Mouse (Mus musculus): ENCODE data around the gene Peli3. TPM values are rescaled to one million over a fixed set of nuclear protein-coding genes. Genes with fewer than 3 reads are reported as not detected.
"Not testable (repeated sequence)": the region's sequence is repeated elsewhere in the genome, so short reads cannot be mapped to it uniquely, and the experiment has no call there.

Peli3 gene
- polyA plus RNA-seq, 1 experiment from 2014 or later, result 2.2 TPM

DNA sequence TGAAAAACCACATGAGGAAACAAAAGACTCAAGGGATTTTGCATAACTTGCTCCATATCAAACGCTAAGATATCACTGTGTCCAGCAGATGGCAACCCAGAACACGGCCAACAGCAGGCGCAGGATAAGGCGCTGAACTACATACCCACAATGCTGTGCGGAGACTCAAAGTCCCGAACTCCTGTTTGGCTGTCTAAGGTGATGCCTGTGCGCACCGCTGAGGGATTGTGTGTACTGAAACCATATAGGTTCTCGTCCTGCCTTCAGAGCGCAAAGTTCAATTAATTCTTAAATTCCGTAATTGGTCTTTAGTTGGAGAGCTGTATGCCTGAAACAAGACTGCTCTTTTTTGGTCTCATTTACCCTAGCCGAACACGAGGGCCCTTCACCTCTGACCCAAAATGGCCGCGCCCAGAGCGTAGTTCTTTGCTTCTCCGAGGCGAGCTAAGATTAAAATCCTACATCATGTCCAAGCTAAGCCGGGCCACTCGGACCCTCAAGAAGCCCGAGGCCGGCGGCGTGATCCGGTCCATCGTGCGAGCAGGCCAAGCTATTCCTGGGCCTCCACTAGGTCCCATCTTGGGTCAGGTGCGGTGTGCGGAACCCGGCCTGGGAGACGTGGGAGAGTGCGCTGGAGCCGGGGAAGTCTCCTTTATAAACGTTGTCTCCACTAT is 19.1 kb upstream of the Peli3 start, which contains the start of gene Mrpl11:
Gene Mrpl11, plus strand, starts transcription at position 220 of the 674 bp plus-strand sequence.
- no peaks in the 10 kb centered on the region for H3K9me3 ChIP-seq (ENCODE audit: control insufficient read depth, low read length)
- H3K4me1 ChIP-seq (replicated peaks; ENCODE audit: control insufficient read depth, insufficient read depth, low read length), result peaks cover 5% of the 10 kb centered on the region; the same call in 1 of the 2 replicates
- no peaks in the 10 kb centered on the region for H3K27me3 ChIP-seq (replicated peaks; ENCODE audit: control insufficient read depth, insufficient read depth, low read length)
- peak within 1 kb of the TSS; percentile 67 for H3K9ac ChIP-seq (ENCODE audit: low read length)
- peak within 1 kb of the TSS; percentile 72 for H3K27ac ChIP-seq (ENCODE audit: low read depth)
- ATAC-seq (replicated peaks; ENCODE audit: low FRiP score, low TSS enrichment, low read depth), result peak; percentile 97
- DNase-seq (ENCODE audit: low spot score), result peak; percentile 94
- H3K4me2 ChIP-seq (ENCODE audit: low read length), result peak within 1 kb of the TSS; percentile 74
- H3K4me3 ChIP-seq (ENCODE audit: low read depth, low read length), result peak within 1 kb of the TSS; percentile 82
- peaks cover 26% of the 10 kb centered on the region for H3K36me3 ChIP-seq (ENCODE audit: control insufficient read depth, insufficient read depth, low read length)
- under 1% methylated on average over 34 of the region's 34 CpGs for WGBS

DNA sequence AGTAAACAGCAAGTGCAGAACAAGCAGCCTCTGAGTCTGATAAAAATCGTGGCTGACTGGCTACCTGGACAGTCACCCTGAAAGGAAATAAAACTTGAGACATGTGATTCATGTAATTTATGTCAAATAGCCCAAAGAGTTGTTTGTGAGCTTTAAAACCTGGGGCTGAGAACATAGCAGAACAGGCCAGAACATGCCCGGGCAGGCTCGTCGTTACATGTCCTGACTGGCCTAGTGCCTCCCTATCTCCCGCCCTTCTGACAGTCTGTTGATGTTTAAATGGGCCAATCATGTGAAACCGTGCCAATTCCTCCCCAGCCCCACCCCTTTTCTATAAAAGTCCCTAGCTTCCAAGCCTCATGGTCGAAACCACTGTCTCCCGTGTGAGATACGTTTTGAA is 5.7 kb upstream of the Peli3 start:
- not testable (repeated sequence) for H3K4me2 ChIP-seq (ENCODE audit: low read length); H3K36me3 ChIP-seq (ENCODE audit: control insufficient read depth, insufficient read depth, low read length); H3K27ac ChIP-seq (ENCODE audit: low read depth); H3K9me3 ChIP-seq (ENCODE audit: control insufficient read depth, low read length); H3K27me3 ChIP-seq (replicated peaks; ENCODE audit: control insufficient read depth, insufficient read depth, low read length); H3K9ac ChIP-seq (ENCODE audit: low read length); DNase-seq (ENCODE audit: low spot score); H3K4me1 ChIP-seq (replicated peaks; ENCODE audit: control insufficient read depth, insufficient read depth, low read length); H3K4me3 ChIP-seq (ENCODE audit: low read depth, low read length); ATAC-seq (replicated peaks; ENCODE audit: low FRiP score, low TSS enrichment, low read depth)
- 76% methylated on average over 9 of the region's 9 CpGs for WGBS

DNA sequence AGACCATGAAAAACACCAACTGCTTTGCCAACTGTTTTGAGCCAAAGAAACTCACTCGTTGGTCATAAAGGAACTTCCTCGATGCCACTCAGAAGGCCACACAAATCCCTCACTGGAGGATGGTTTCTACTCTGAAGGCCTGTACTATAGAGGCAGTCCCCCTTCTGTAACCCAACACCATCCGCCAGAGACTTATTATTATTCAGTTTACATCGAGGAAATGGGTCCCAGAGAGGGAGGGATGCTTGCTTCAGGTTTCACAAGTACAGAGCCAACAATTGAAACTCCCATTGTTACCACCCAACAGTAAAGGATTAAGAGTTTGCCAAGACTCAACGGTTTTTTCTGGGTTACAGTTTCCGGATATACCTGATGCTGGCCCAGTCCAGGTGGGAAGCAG is 2.6 kb upstream of the Peli3 start:
- ATAC-seq (replicated peaks; ENCODE audit: low FRiP score, low TSS enrichment, low read depth) (no peak), DNase-seq (ENCODE audit: low spot score) (no peak)
- Histone ChIP-seq H3K9me3 (ENCODE audit: control insufficient read depth, low read length) (no peaks in the 10 kb centered on the region), H3K27ac (ENCODE audit: low read depth) (no peak overlapping the region), H3K4me1 (replicated peaks; ENCODE audit: control insufficient read depth, insufficient read depth, low read length) (peaks cover 9% of the 10 kb centered on the region), H3K4me2 (ENCODE audit: low read length) (no peak overlapping the region), H3K27me3 (replicated peaks; ENCODE audit: control insufficient read depth, insufficient read depth, low read length) (no peaks in the 10 kb centered on the region), H3K36me3 (ENCODE audit: control insufficient read depth, insufficient read depth, low read length) (no peaks in the 10 kb centered on the region), H3K9ac (ENCODE audit: low read length) (no peak overlapping the region), H3K4me3 (ENCODE audit: low read depth, low read length) (no peak overlapping the region)
- 50% methylated on average over 6 of the region's 6 CpGs for WGBS

DNA sequence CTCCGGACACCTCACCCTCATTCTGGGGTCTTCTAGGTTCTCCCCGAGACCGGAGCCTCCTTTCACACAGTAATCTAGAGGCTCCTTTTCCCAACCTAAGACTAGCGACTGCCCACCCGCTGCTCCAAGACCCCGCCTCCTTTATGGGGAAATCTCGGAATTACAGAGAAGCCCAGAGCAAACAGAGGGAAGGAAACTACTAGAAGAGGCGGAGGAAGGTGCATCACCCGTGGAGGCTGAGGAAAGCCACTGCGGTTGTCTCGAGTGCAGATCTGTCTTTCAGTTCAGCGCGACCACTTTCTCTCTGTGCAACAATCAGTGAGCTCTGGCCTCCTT is 294 bp upstream of the Peli3 start:
- Histone ChIP-seq H3K4me1 (replicated peaks; ENCODE audit: control insufficient read depth, insufficient read depth, low read length) (peaks cover 9% of the 10 kb centered on the region), H3K9me3 (ENCODE audit: control insufficient read depth, low read length) (no peaks in the 10 kb centered on the region), H3K27ac (ENCODE audit: low read depth) (no peak overlapping the region), H3K4me2 (ENCODE audit: low read length) (peak overlapping the region; percentile 93), H3K27me3 (replicated peaks; ENCODE audit: control insufficient read depth, insufficient read depth, low read length) (no peaks in the 10 kb centered on the region), H3K9ac (ENCODE audit: low read length) (peak overlapping the region; percentile 41; the same call in 1 of the 2 replicates), H3K4me3 (ENCODE audit: low read depth, low read length) (peak overlapping the region; percentile 60), H3K36me3 (ENCODE audit: control insufficient read depth, insufficient read depth, low read length) (no peaks in the 10 kb centered on the region)
- ATAC-seq (replicated peaks; ENCODE audit: low FRiP score, low TSS enrichment, low read depth), result peak; percentile 73
- 3% methylated on average over 13 of the region's 13 CpGs for WGBS
- DNase-seq (ENCODE audit: low spot score), result no peak

DNA sequence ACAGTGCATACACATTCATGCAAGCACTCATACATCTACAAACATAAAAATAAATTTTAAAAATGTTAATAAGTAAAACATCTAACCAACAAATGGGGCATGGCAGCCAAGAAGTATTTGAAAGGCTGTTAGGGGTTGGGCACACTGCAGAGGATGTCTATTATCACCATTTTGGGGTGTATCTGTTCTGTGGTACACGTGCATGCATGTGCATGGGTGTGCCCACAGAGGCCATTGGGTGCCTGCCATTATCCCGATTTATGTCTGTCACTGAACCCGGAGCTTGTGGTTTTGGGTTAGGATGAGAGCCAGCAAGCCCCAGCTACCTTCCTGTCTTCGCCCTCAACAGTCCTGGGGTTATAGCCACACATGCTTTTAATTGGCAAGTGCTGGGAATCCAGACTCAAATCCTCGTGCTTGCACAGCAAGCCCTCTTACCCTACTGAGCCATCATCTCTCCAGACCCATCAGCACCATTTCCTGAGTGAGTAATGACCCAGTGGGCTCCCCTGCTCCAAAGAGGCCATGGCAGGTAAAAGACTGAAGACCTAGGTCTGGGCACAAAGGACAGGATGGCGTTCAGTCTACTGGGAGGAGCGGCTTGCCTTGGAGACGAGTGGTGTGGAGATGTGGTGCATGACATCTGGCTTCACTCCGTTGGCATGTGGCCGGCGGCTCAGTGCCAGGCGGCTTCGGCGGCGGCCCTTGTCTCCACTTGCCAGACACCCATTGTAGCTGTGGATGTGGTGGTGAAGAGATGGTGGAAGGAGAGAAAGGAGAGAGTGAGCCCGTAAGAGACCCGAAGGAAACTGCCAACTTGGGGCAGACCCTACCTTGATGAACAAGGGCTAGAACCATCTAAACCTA is 5.2 kb downstream of the Peli3 start:
- no peak overlapping the region for H3K9ac ChIP-seq (ENCODE audit: low read length)
- no peak overlapping the region for H3K4me2 ChIP-seq (ENCODE audit: low read length)
- H3K27me3 ChIP-seq (replicated peaks; ENCODE audit: control insufficient read depth, insufficient read depth, low read length), result no peaks in the 10 kb centered on the region
- no peak overlapping the region for H3K4me3 ChIP-seq (ENCODE audit: low read depth, low read length)
- no peaks in the 10 kb centered on the region for H3K36me3 ChIP-seq (ENCODE audit: control insufficient read depth, insufficient read depth, low read length)
- H3K27ac ChIP-seq (ENCODE audit: low read depth), result no peak overlapping the region
- no peak for DNase-seq (ENCODE audit: low spot score)
- peaks cover 4% of the 10 kb centered on the region; the same call in 1 of the 2 replicates for H3K4me1 ChIP-seq (replicated peaks; ENCODE audit: control insufficient read depth, insufficient read depth, low read length)
- H3K9me3 ChIP-seq (ENCODE audit: control insufficient read depth, low read length), result no peaks in the 10 kb centered on the region
- WGBS, result 88% methylated on average over 17 of the region's 17 CpGs
- no peak for ATAC-seq (replicated peaks; ENCODE audit: low FRiP score, low TSS enrichment, low read depth)

DNA sequence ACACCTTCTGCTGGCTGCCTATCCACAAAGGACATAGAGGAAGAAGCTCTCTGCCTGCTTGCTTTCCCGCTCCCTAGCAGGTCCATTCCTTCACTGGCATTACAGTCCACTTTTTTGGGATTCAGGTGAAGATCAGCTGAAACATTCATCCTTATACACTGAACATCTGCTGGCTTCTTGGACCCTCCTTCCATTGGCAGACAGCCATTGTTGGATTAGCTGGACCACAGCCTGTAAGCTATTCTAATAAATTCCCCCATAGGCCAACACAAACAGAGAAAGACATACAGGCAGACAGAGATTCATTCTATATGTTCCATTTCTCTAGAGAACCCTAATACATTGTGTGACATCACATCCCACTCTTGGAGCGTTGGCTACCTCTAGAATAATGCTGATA is 6.0 kb downstream of the Peli3 start:
- H3K4me1 ChIP-seq (replicated peaks; ENCODE audit: control insufficient read depth, insufficient read depth, low read length), result no peaks in the 10 kb centered on the region
- no peak overlapping the region for H3K27ac ChIP-seq (ENCODE audit: low read depth)
- H3K36me3 ChIP-seq (ENCODE audit: control insufficient read depth, insufficient read depth, low read length), result peaks cover under 1% of the 10 kb centered on the region; the same call in 1 of the 2 replicates
- no peak overlapping the region for H3K4me2 ChIP-seq (ENCODE audit: low read length)
- ATAC-seq (replicated peaks; ENCODE audit: low FRiP score, low TSS enrichment, low read depth), result no peak
- no peak for DNase-seq (ENCODE audit: low spot score)
- no peaks in the 10 kb centered on the region for H3K9me3 ChIP-seq (ENCODE audit: control insufficient read depth, low read length)
- no peak overlapping the region for H3K9ac ChIP-seq (ENCODE audit: low read length)
- 87% methylated on average over 2 of the region's 2 CpGs for WGBS
- H3K27me3 ChIP-seq (replicated peaks; ENCODE audit: control insufficient read depth, insufficient read depth, low read length), result no peaks in the 10 kb centered on the region
- H3K4me3 ChIP-seq (ENCODE audit: low read depth, low read length), result no peak overlapping the region

DNA sequence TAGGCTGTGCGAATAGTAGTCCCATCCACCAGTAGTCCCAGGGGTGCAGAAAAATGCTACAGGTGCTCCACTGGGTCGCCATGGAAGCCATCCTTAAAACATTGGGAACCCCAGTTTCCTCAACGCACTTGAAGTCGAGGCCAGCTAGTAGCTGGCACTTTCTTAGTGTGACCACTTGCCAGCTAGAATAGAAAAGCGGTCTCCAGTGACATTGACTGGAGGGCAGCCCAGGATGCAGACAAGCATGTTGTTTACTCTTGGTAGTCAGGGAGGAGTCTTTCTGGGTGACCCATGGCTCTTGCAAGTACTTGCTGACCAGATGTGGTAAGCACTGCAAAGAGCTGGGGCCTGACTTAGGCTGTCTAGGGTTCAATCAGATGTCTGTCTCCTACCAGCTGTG is 14.1 kb downstream of the Peli3 start:
- Histone ChIP-seq H3K4me1 (replicated peaks; ENCODE audit: control insufficient read depth, insufficient read depth, low read length) (peaks cover 12% of the 10 kb centered on the region), H3K27ac (ENCODE audit: low read depth) (peak overlapping the region; percentile 80), H3K4me3 (ENCODE audit: low read depth, low read length) (peak overlapping the region; percentile 85), H3K9ac (ENCODE audit: low read length) (peak overlapping the region; percentile 72), H3K9me3 (ENCODE audit: control insufficient read depth, low read length) (no peaks in the 10 kb centered on the region), H3K27me3 (replicated peaks; ENCODE audit: control insufficient read depth, insufficient read depth, low read length) (no peaks in the 10 kb centered on the region), H3K36me3 (ENCODE audit: control insufficient read depth, insufficient read depth, low read length) (peaks cover 26% of the 10 kb centered on the region), H3K4me2 (ENCODE audit: low read length) (peak overlapping the region; percentile 79)
- ATAC-seq (replicated peaks; ENCODE audit: low FRiP score, low TSS enrichment, low read depth) (no peak; the same call in 1 of the 2 replicates), DNase-seq (ENCODE audit: low spot score) (peak; percentile 59)
- 57% methylated on average over 5 of the region's 5 CpGs for WGBS

DNA sequence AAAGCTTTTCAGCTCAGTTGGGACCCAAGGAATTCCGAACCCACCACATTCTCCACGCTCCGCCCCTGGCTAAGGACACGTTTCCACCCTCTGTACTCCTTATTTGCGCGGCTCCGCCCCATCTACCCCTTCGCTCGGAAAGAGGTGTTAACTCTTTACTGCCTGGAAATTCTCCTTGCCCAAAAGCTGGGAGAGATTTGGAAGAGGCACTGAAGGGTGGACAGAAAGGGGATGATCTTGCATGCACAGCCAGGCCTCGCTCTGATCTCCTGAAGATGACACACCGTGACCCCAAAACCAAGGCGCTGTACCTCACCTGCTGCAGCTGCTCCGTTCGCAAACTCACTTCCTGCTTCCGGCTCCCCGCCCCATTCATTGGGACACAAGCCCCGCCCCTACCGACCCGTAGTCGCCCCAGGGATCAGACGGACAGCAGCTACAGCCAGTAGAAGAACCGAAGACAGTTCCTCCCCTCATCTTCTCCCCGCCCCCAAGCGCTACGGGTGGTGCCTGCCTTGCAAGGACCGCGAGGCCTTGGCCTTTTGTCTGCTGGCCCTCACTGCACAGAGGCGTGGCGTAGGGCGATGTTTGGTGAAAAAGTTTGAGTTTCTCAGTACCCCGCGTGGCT is 14.9 kb downstream of the Peli3 start, which contains the start of gene Dpp3:
Gene Dpp3, minus strand, starts transcription at position 384 of the 628 bp plus-strand sequence.
- Histone ChIP-seq H3K27me3 (replicated peaks; ENCODE audit: control insufficient read depth, insufficient read depth, low read length) (no peaks in the 10 kb centered on the region), H3K9ac (ENCODE audit: low read length) (peak within 1 kb of the TSS; percentile 72), H3K4me1 (replicated peaks; ENCODE audit: control insufficient read depth, insufficient read depth, low read length) (peaks cover 12% of the 10 kb centered on the region), H3K9me3 (ENCODE audit: control insufficient read depth, low read length) (no peaks in the 10 kb centered on the region), H3K4me2 (ENCODE audit: low read length) (peak within 1 kb of the TSS; percentile 79), H3K4me3 (ENCODE audit: low read depth, low read length) (peak within 1 kb of the TSS; percentile 85), H3K36me3 (ENCODE audit: control insufficient read depth, insufficient read depth, low read length) (peaks cover 34% of the 10 kb centered on the region), H3K27ac (ENCODE audit: low read depth) (peak within 1 kb of the TSS; percentile 80)
- WGBS, result under 1% methylated on average over 32 of the region's 32 CpGs
- DNase-seq (ENCODE audit: low spot score) (peak; percentile 99), ATAC-seq (replicated peaks; ENCODE audit: low FRiP score, low TSS enrichment, low read depth) (peak; percentile 98)
